8 mouse cellular contexts compared by ENCODE assay signal in the genomic region with DNA sequence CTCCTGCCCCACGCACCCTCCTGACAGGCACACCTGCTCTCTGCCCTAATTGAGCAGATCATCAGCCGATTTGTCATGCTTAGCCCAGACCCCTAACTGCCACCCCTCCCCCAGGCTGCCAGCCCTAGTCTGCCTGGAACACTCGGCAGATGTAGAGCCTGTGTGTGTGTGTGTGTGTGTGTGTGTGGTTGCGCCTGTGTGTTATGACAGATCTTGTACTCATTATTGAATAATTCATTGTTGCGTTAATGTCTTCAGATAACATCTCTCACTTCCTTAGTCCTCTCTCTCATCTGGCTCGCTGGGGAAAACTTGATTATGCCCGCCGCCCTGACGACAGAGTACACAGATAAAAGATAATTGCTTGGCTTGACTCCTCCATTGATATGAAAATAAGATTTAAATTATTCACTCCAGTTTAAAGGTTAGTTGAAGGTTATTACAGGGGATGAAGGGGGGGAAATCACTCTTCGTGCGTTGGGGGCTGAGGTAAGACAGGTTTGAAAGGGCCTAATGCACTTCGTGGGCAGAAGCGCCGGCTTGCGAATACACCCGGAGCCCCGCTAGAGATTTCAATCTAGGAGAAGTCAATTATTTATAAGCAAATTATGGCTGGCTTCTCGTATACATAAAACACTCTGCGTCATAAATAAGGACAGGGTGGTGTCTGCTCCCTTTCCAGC.
A peak's percentile ranks its signal among the peaks of the same experiment; 100 is the strongest.
DNase-seq lines count a peak whose midpoint lies in the region; ATAC-seq lines count a peak whose summit lies in the region.

No protein-coding gene starts in this region.

- H3K9ac ChIP-seq in forebrain, embryonic 16.5 days (replicated peaks; ENCODE audit: low read depth, low read length) = no peak overlapping the region
- no peak overlapping the region for H3K9ac ChIP-seq in lung, embryonic 16.5 days (ENCODE audit: low read length)
- H3K9ac ChIP-seq in heart, embryonic 11.5 days (ENCODE audit: low read depth, low read length) = no peak overlapping the region

- H3K27ac ChIP-seq in forebrain, embryonic 16.5 days (ENCODE audit: low read length) = peak overlapping the region; percentile 13; the same call in 1 of the 2 replicates
- no peak overlapping the region for H3K27ac ChIP-seq in lung, embryonic 16.5 days (ENCODE audit: low read length)
- H3K27ac ChIP-seq in heart, embryonic 11.5 days (ENCODE audit: low read depth, low read length) = no peak overlapping the region

- 17% methylated on average over 19 of the region's 19 CpGs for WGBS in forebrain, embryonic 16.5 days
- WGBS in lung, embryonic 16.5 days = 30% methylated on average over 19 of the region's 19 CpGs
- WGBS in heart, embryonic 11.5 days (ENCODE audit: insufficient replicate concordance) = 60% methylated on average over 19 of the region's 19 CpGs

- peaks cover 23% of the 10 kb centered on the region for H3K4me1 ChIP-seq in forebrain, embryonic 16.5 days (replicated peaks; ENCODE audit: control insufficient read depth, insufficient read depth, low read length)
- H3K4me1 ChIP-seq in lung, embryonic 16.5 days (replicated peaks; ENCODE audit: control insufficient read depth, insufficient read depth, low read length) = no peaks in the 10 kb centered on the region; the same call in 1 of the 2 replicates
- no peaks in the 10 kb centered on the region for H3K4me1 ChIP-seq in heart, embryonic 11.5 days (ENCODE audit: control insufficient read depth, insufficient read depth, low read length)

- H3K9me3 ChIP-seq in forebrain, embryonic 16.5 days (ENCODE audit: control insufficient read depth, low read length) = no peaks in the 10 kb centered on the region
- H3K9me3 ChIP-seq in lung, embryonic 16.5 days (ENCODE audit: control insufficient read depth, low read length) = no peaks in the 10 kb centered on the region
- H3K9me3 ChIP-seq in heart, embryonic 11.5 days (replicated peaks; ENCODE audit: control insufficient read depth, low read length) = no peaks in the 10 kb centered on the region

- no peaks in the 10 kb centered on the region for H3K36me3 ChIP-seq in forebrain, embryonic 16.5 days (ENCODE audit: control insufficient read depth, insufficient read depth)
- H3K36me3 ChIP-seq in lung, embryonic 16.5 days (ENCODE audit: control insufficient read depth, insufficient read depth, low read length) = no peaks in the 10 kb centered on the region
- no peaks in the 10 kb centered on the region for H3K36me3 ChIP-seq in heart, embryonic 11.5 days (ENCODE audit: control insufficient read depth, insufficient read depth, low read length)

- peak; percentile 38 to 43 for DNase-seq in urinary bladder, postnatal 36 days (ENCODE audit: low spot score in 2 of 2)
- DNase-seq in urinary bladder, adult 2 months (ENCODE audit: low spot score) = no peak
- peak; percentile 34 to 63 for DNase-seq in thymus, adult 18-20 months

- H3K27me3 ChIP-seq in forebrain, embryonic 16.5 days (replicated peaks; ENCODE audit: control insufficient read depth, insufficient read depth, low read length) = no peaks in the 10 kb centered on the region
- peaks cover 13% of the 10 kb centered on the region for H3K27me3 ChIP-seq in lung, embryonic 16.5 days (ENCODE audit: control insufficient read depth, insufficient read depth, low read depth, low read length)
- peaks cover 7% of the 10 kb centered on the region for H3K27me3 ChIP-seq in heart, embryonic 11.5 days (ENCODE audit: control insufficient read depth, insufficient read depth, low read length)

- ATAC-seq in forebrain, embryonic 16.5 days = peak; percentile 93
- peak; percentile 75 for ATAC-seq in lung, embryonic 16.5 days (ENCODE audit: low read depth)
- no peak for ATAC-seq in megakaryocyte, adult 5-6 weeks (ENCODE audit: poor library complexity, severe bottlenecking)
- ATAC-seq in erythroid progenitor cell, adult 5-6 weeks (replicated peaks; ENCODE audit: low FRiP score, poor library complexity, severe bottlenecking) = no peak
- ATAC-seq in heart, embryonic 11.5 days (replicated peaks; ENCODE audit: insufficient number of reproducible peaks, low FRiP score, low TSS enrichment) = no peak

- peak overlapping the region; percentile 47 for H3K4me2 ChIP-seq in forebrain, embryonic 16.5 days (ENCODE audit: low read length)
- H3K4me2 ChIP-seq in lung, embryonic 16.5 days (ENCODE audit: low read depth, low read length) = no peak overlapping the region
- no peak overlapping the region for H3K4me2 ChIP-seq in heart, embryonic 11.5 days

- H3K4me3 ChIP-seq in forebrain, embryonic 16.5 days (replicated peaks; ENCODE audit: low read length) = no peak overlapping the region; the same call in 1 of the 2 replicates
- H3K4me3 ChIP-seq in lung, embryonic 16.5 days (ENCODE audit: low read length) = no peak overlapping the region
- H3K4me3 ChIP-seq in heart, embryonic 11.5 days (ENCODE audit: low read depth, low read length) = no peak overlapping the region

Comparison
In these comparisons a context has a peak if more than half of its experiments do, and no peak if none do; other contexts are left out.
1. ATAC-seq: peak in forebrain, embryonic 16.5 days (single experiment) and lung, embryonic 16.5 days (single experiment); none in megakaryocyte, adult 5-6 weeks (single experiment), erythroid progenitor cell, adult 5-6 weeks (single experiment) and heart, embryonic 11.5 days (single experiment).